Mouse (Mus musculus): ENCODE measurements around the gene Tk1. TPM values are rescaled to one million over a fixed set of nuclear protein-coding genes. Genes with fewer than 3 reads are reported as not detected.

The Tk1 gene
- polyA plus RNA-seq, 1 experiment from 2014 or later = 57.9 TPM

GRCm38 (mm10) chr11:117770407-117770806 lies 55.5 kb downstream of the Tk1 start:
- no peak for ATAC-seq (ENCODE audit: low FRiP score)
- H3K27ac ChIP-seq = no peak overlapping the region
- H3K4me2 ChIP-seq (replicated peaks) = no peak overlapping the region
- no peaks in the 10 kb centered on the region for H3K9me3 ChIP-seq (replicated peaks)
- H3K4me1 ChIP-seq = peaks cover 7% of the 10 kb centered on the region; the same call in 1 of the 2 replicates
- H3K4me3 ChIP-seq = no peak overlapping the region
- H3K27me3 ChIP-seq = no peaks in the 10 kb centered on the region
- H3K9ac ChIP-seq = no peak overlapping the region
- peaks cover 15% of the 10 kb centered on the region for H3K36me3 ChIP-seq
- 92% methylated on average over 10 of the region's 10 CpGs for WGBS

DNA sequence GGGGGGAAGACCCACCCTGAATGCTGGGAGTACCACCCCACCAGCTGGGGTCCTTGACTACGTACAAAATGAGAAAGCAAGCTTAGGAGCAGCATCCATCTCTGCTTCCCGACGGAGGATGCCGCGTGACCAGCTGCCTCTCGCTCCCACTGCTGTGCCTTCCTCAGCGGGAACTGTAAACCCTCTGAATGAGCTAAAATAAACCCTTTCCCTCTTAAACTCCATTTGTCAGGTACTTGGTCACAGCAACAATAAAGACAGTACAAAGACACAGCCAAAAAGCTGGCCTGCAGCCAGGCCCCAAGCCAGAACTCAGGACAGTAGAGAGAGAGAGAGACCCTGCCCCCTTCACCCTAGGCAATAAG lies 56.2 kb downstream of the Tk1 start:
- 70% methylated on average over 7 of the region's 7 CpGs for WGBS

GRCm38 (mm10) chr11:117768725-117769682 lies 56.9 kb downstream of the Tk1 start:
- peaks cover 7% of the 10 kb centered on the region; the same call in 1 of the 2 replicates for H3K4me1 ChIP-seq
- H3K27me3 ChIP-seq = no peaks in the 10 kb centered on the region
- 86% methylated on average over 20 of the region's 20 CpGs for WGBS
- no peak overlapping the region for H3K9ac ChIP-seq
- H3K4me2 ChIP-seq (replicated peaks) = no peak overlapping the region
- ATAC-seq (ENCODE audit: low FRiP score) = no peak
- H3K27ac ChIP-seq = peak overlapping the region; percentile 62
- H3K36me3 ChIP-seq = peaks cover 29% of the 10 kb centered on the region
- no peak overlapping the region for H3K4me3 ChIP-seq
- no peaks in the 10 kb centered on the region for H3K9me3 ChIP-seq (replicated peaks)

More for the DNA sequence above, 56.2 kb downstream of the Tk1 start:
- peak; percentile 24; the same call in 1 of the 2 replicates for ATAC-seq (ENCODE audit: low FRiP score)
- H3K27me3 ChIP-seq = no peaks in the 10 kb centered on the region
- peaks cover 7% of the 10 kb centered on the region; the same call in 1 of the 2 replicates for H3K4me1 ChIP-seq
- H3K9me3 ChIP-seq (replicated peaks) = no peaks in the 10 kb centered on the region
- H3K9ac ChIP-seq = no peak overlapping the region
- H3K27ac ChIP-seq = peak overlapping the region; percentile 62
- H3K4me3 ChIP-seq = no peak overlapping the region
- H3K36me3 ChIP-seq = peaks cover 22% of the 10 kb centered on the region
- no peak overlapping the region for H3K4me2 ChIP-seq (replicated peaks)

- H3K36me3 ChIP-seq = peaks cover 41% of the 10 kb centered on the region
Observed at GRCm38 (mm10) chr11:117766275-117766674, 59.6 kb downstream of the Tk1 start.

More at GRCm38 (mm10) chr11:117766275-117766674, 59.6 kb downstream of the Tk1 start:
- WGBS = 85% methylated on average over 3 of the region's 3 CpGs
- no peak for ATAC-seq (ENCODE audit: low FRiP score)
- Histone ChIP-seq H3K4me2 (replicated peaks) (no peak overlapping the region), H3K4me3 (no peak overlapping the region), H3K27ac (no peak overlapping the region), H3K27me3 (no peaks in the 10 kb centered on the region), H3K9ac (no peak overlapping the region), H3K4me1 (peaks cover 7% of the 10 kb centered on the region; the same call in 1 of the 2 replicates), H3K9me3 (replicated peaks) (no peaks in the 10 kb centered on the region)

Other genes with a start within 250 kb of the Tk1 start
- gene Tnrc6c, start 171.8 kb downstream of the Tk1 start, polyA plus RNA-seq (2016; fragmentation: Nextera tagmentation; extraction: Ambion mirVana) = 26.3 and 28.3 TPM in 2 replicates
- gene Tmc8, start 44.0 kb downstream of the Tk1 start, polyA plus RNA-seq (2016; fragmentation: Nextera tagmentation; extraction: Ambion mirVana) = 1.2 and 2.0 TPM in 2 replicates
- 9.2 and 11.3 TPM in 2 replicates for gene Tmc6, start 43.9 kb downstream of the Tk1 start, polyA plus RNA-seq (2016; fragmentation: Nextera tagmentation; extraction: Ambion mirVana)
- gene 6030468B19Rik, start 28.4 kb downstream of the Tk1 start, polyA plus RNA-seq (2016; fragmentation: Nextera tagmentation; extraction: Ambion mirVana) = 0.29 and 0.67 TPM in 2 replicates
- 0.47 and 0.50 TPM in 2 replicates for gene Gm20708, start 16.4 kb downstream of the Tk1 start, polyA plus RNA-seq (2016; fragmentation: Nextera tagmentation; extraction: Ambion mirVana)
- gene Syngr2, start 16.4 kb downstream of the Tk1 start, polyA plus RNA-seq (2016; fragmentation: Nextera tagmentation; extraction: Ambion mirVana) = 24.2 and 24.4 TPM in 2 replicates
- gene Afmid, start 168 bp downstream of the Tk1 start, polyA plus RNA-seq (2016; fragmentation: Nextera tagmentation; extraction: Ambion mirVana) = 2.9 and 4.6 TPM in 2 replicates
- gene Birc5, start 23.2 kb upstream of the Tk1 start, polyA plus RNA-seq (2016; fragmentation: Nextera tagmentation; extraction: Ambion mirVana) = 181 and 190 TPM in 2 replicates
- not detected in 2 replicates for gene Tmem235, start 34.7 kb upstream of the Tk1 start, polyA plus RNA-seq (2016; fragmentation: Nextera tagmentation; extraction: Ambion mirVana)
- 2.7 and 3.1 TPM in 2 replicates for gene Tha1, start 47.4 kb upstream of the Tk1 start, polyA plus RNA-seq (2016; fragmentation: Nextera tagmentation; extraction: Ambion mirVana)
- 10.4 and 11.8 TPM in 2 replicates for gene Socs3, start 144.0 kb upstream of the Tk1 start, polyA plus RNA-seq (2016; fragmentation: Nextera tagmentation; extraction: Ambion mirVana)
- gene Pgs1, start 160.2 kb upstream of the Tk1 start, polyA plus RNA-seq (2016; fragmentation: Nextera tagmentation; extraction: Ambion mirVana) = 41.8 and 46.7 TPM in 2 replicates

Data from hindbrain, embryonic 12.5 days (tissue).